8 mouse cellular contexts compared by ENCODE assay signal in the genomic region with DNA sequence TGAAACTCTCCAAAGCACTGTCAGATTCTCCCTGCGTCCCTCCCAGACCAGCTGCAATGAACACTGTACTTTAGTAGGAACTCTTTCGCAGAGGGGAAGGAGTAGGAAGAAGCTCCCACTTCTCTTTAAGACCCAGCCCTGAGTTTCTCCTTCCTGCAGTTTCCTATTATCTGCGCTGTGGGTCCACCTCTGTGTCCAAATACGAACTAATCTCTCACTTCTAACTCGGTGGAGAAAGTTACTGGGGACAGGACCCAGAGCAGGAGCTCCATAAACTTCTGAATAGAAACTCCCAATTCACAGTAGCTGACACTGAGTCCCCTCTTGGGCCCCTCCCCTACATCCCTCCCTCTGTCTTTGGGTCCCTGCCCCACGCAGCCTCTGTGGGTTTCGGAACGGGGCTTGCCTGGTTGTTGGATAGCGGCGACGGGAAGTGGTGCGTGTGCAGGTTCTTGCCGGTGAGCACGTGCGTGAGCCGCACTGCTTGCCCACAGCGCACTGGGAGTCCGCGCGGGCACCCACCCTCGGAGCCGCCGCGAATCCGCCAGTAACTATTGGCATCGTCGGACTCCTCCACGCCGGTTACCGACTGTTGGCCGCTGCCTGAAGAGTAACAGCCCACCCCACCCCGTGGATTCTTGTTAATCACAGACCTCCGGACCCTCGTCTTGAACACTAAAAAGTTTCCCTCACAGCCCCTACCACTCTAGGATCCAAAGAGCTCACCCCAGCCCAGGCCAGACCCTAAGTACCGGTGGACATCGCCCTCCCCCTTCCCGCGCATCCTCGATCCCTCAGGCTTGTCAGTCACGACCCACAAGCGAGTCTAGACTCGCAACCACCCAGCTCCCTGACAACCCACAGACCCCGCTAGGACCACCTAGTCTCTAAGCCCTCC. TPM values are rescaled to one million over a fixed set of nuclear protein-coding genes. Genes with fewer than 3 reads are reported as not detected.
A peak's percentile ranks its signal among the peaks of the same experiment; 100 is the strongest.
DNase-seq lines count a peak whose midpoint lies in the region; ATAC-seq and TF ChIP-seq lines count a peak whose summit lies in the region.

No protein-coding gene starts in this region.

- peak overlapping the region; percentile 80 for H3K9ac ChIP-seq in forebrain, embryonic 11.5 days (ENCODE audit: low read length)
- peak overlapping the region; percentile 68 for H3K9ac ChIP-seq in kidney, postnatal 0 days (ENCODE audit: low read depth, low read length)
- peak overlapping the region; percentile 79 for H3K9ac ChIP-seq in midbrain, embryonic 11.5 days (ENCODE audit: low read length)

- ATAC-seq in forebrain, embryonic 11.5 days (replicated peaks; ENCODE audit: low FRiP score) = peak; percentile 4; the same call in 1 of the 2 replicates
- ATAC-seq in kidney, postnatal 0 days (replicated peaks; ENCODE audit: low FRiP score, low read depth) = no peak
- peak; percentile 89 for ATAC-seq in midbrain, embryonic 11.5 days (ENCODE audit: low FRiP score)

- peak; percentile 26 to 39 for DNase-seq in left cerebral cortex, adult 2 months (ENCODE audit: extremely low spot score in 1 of 2, low spot score in 2 of 2)
- no peak for DNase-seq in left cerebral cortex, postnatal 14 days (ENCODE audit: low spot score in 2 of 2)
- peak; percentile 46 for DNase-seq in T-cell, adult 2 months (ENCODE audit: low spot score)
- DNase-seq in forebrain, embryonic 11.5 days (ENCODE audit: low spot score) = peak; percentile 68
- DNase-seq in kidney, postnatal 0 days (ENCODE audit: low spot score) = no peak
- DNase-seq in midbrain, embryonic 11.5 days (ENCODE audit: low spot score, missing footprints) = peak; percentile 90
- DNase-seq in thymus, postnatal 10 days (ENCODE audit: low spot score in 2 of 2) = peak; percentile 30 to 31
- DNase-seq in frontal cortex, postnatal 14 days (ENCODE audit: low spot score in 2 of 2) = no peak

- 4% methylated on average over 43 of the region's 43 CpGs for WGBS in forebrain, embryonic 11.5 days
- 4% methylated on average over 43 of the region's 43 CpGs for WGBS in kidney, postnatal 0 days
- WGBS in midbrain, embryonic 11.5 days = 3% methylated on average over 43 of the region's 43 CpGs

- peaks cover 4% of the 10 kb centered on the region for H3K4me1 ChIP-seq in forebrain, embryonic 11.5 days (replicated peaks; ENCODE audit: control insufficient read depth, insufficient read depth, low read length)
- H3K4me1 ChIP-seq in kidney, postnatal 0 days (replicated peaks; ENCODE audit: insufficient read depth, low read length) = 0 out of 2 replicates have a peak, but pooled peaks cover 8% of the 10 kb centered on the region
- H3K4me1 ChIP-seq in midbrain, embryonic 11.5 days (ENCODE audit: control insufficient read depth, insufficient read depth, low read length) = peaks cover 9% of the 10 kb centered on the region

- TF ChIP-seq CTCF in left cerebral cortex, adult 2 months (IDR thresholded peaks at IDR 0.05) = no peak
- TF ChIP-seq CTCF in kidney, postnatal 0 days (IDR thresholded peaks at IDR 0.05; ENCODE audit: low read depth) = no peak

- H3K36me3 ChIP-seq in forebrain, embryonic 11.5 days (ENCODE audit: control insufficient read depth, insufficient read depth, low read length) = no peaks in the 10 kb centered on the region
- H3K36me3 ChIP-seq in kidney, postnatal 0 days (ENCODE audit: insufficient read depth, low read length) = no peaks in the 10 kb centered on the region
- no peaks in the 10 kb centered on the region; the same call in 1 of the 2 replicates for H3K36me3 ChIP-seq in midbrain, embryonic 11.5 days (ENCODE audit: control insufficient read depth, insufficient read depth, low read length)

- H3K9me3 ChIP-seq in forebrain, embryonic 11.5 days (ENCODE audit: control insufficient read depth, low read length) = no peaks in the 10 kb centered on the region
- no peaks in the 10 kb centered on the region for H3K9me3 ChIP-seq in kidney, postnatal 0 days (replicated peaks; ENCODE audit: low read length)
- no peaks in the 10 kb centered on the region for H3K9me3 ChIP-seq in midbrain, embryonic 11.5 days (ENCODE audit: control insufficient read depth, low read length)

- H3K4me2 ChIP-seq in forebrain, embryonic 11.5 days (ENCODE audit: low read depth, low read length, severe bottlenecking) = peak overlapping the region; percentile 97
- H3K4me2 ChIP-seq in kidney, postnatal 0 days (ENCODE audit: low read length) = peak overlapping the region; percentile 98
- peak overlapping the region; percentile 85 for H3K4me2 ChIP-seq in midbrain, embryonic 11.5 days

- H3K27ac ChIP-seq in left cerebral cortex, adult 2 months = peak overlapping the region; percentile 84
- H3K27ac ChIP-seq in forebrain, embryonic 11.5 days (ENCODE audit: low read depth, low read length) = peak overlapping the region; percentile 81; the same call in 1 of the 2 replicates
- no peak overlapping the region for H3K27ac ChIP-seq in kidney, postnatal 0 days
- H3K27ac ChIP-seq in midbrain, embryonic 11.5 days (ENCODE audit: low read depth, low read length) = peak overlapping the region; percentile 78

- intact Hi-C loops in left cerebral cortex, adult 2 months (cut with DNase I) = loop anchor here (5.0 kb wide), 1 partner anchor 76 kb away; the partner anchor contains the start of gene Rimbp3
- intact Hi-C loops in left cerebral cortex, postnatal 14 days (cut with DNase I) = loop anchor here (5.0 kb wide), 1 partner anchor 146 kb away; the partner anchor contains the start of gene Tmem191c

- peak overlapping the region; percentile 98 for H3K4me3 ChIP-seq in left cerebral cortex, adult 2 months
- peak overlapping the region; percentile 73 for H3K4me3 ChIP-seq in forebrain, embryonic 11.5 days (ENCODE audit: low read depth, low read length)
- peak overlapping the region; percentile 67 for H3K4me3 ChIP-seq in kidney, postnatal 0 days (replicated peaks; ENCODE audit: low read depth, low read length)
- H3K4me3 ChIP-seq in midbrain, embryonic 11.5 days (ENCODE audit: low read depth, low read length) = peak overlapping the region; percentile 72

- H3K27me3 ChIP-seq in forebrain, embryonic 11.5 days (ENCODE audit: control insufficient read depth, insufficient read depth, low read length) = no peaks in the 10 kb centered on the region
- no peaks in the 10 kb centered on the region for H3K27me3 ChIP-seq in kidney, postnatal 0 days (ENCODE audit: insufficient read depth, low read length)
- no peaks in the 10 kb centered on the region for H3K27me3 ChIP-seq in midbrain, embryonic 11.5 days (ENCODE audit: control insufficient read depth, insufficient read depth, low read length)

RNA-seq across cellular contexts. Expression of gene Sdf2l1, which starts 0.7 kb away (rescaled TPM):
- 10 to 100 TPM; 20.2 to 25.2 TPM for total RNA-seq in left cerebral cortex, adult 2 months (2021)
- 10 to 100 TPM; 16.8 to 23.1 TPM for total RNA-seq in left cerebral cortex, postnatal 14 days (2021)
- polyA plus RNA-seq in forebrain, embryonic 11.5 days (2014; fragmentation: Nextera tagmentation; extraction: Ambion mirVana) = 64.9 and 68.4 TPM in 2 replicates
- polyA plus RNA-seq in kidney, postnatal 0 days (2015; fragmentation: Nextera tagmentation; extraction: Ambion mirVana) = 46.1 and 47.0 TPM in 2 replicates
- 59.7 and 62.9 TPM in 2 replicates for polyA plus RNA-seq in midbrain, embryonic 11.5 days (2014; fragmentation: Nextera tagmentation; extraction: Ambion mirVana)

RNA-seq across cellular contexts. Expression of gene 2610318N02Rik, which starts 6.5 kb away (rescaled TPM):
- 1 to 10 TPM; 1.1 to 2.5 TPM for total RNA-seq in left cerebral cortex, adult 2 months (2021)
- total RNA-seq in left cerebral cortex, postnatal 14 days (2021) = 1 to 10 TPM; 2.3 to 3.0 TPM
- 104 and 111 TPM in 2 replicates for polyA plus RNA-seq in forebrain, embryonic 11.5 days (2014; fragmentation: Nextera tagmentation; extraction: Ambion mirVana)
- 16.9 and 17.5 TPM in 2 replicates for polyA plus RNA-seq in kidney, postnatal 0 days (2015; fragmentation: Nextera tagmentation; extraction: Ambion mirVana)
- polyA plus RNA-seq in midbrain, embryonic 11.5 days (2014; fragmentation: Nextera tagmentation; extraction: Ambion mirVana) = 94.9 and 108 TPM in 2 replicates

RNA-seq across cellular contexts. Expression of gene Ydjc, which starts 13.0 kb away (rescaled TPM):
- total RNA-seq in left cerebral cortex, adult 2 months (2021) = 10 to 100 TPM; 24.0 to 25.4 TPM
- total RNA-seq in left cerebral cortex, postnatal 14 days (2021) = 10 to 100 TPM; 37.4 to 38.2 TPM
- polyA plus RNA-seq in forebrain, embryonic 11.5 days (2014; fragmentation: Nextera tagmentation; extraction: Ambion mirVana) = 5.7 and 6.0 TPM in 2 replicates
- polyA plus RNA-seq in kidney, postnatal 0 days (2015; fragmentation: Nextera tagmentation; extraction: Ambion mirVana) = 9.0 and 9.1 TPM in 2 replicates
- polyA plus RNA-seq in midbrain, embryonic 11.5 days (2014; fragmentation: Nextera tagmentation; extraction: Ambion mirVana) = 6.8 and 9.2 TPM in 2 replicates

RNA-seq across cellular contexts. Expression of gene Ccdc116, which starts 15.6 kb away (rescaled TPM):
- total RNA-seq in left cerebral cortex, adult 2 months (2021) = 1 to 10 TPM; 1.3 to 2.1 TPM
- total RNA-seq in left cerebral cortex, postnatal 14 days (2021) = 1 to 10 TPM; 4.6 to 5.4 TPM
- polyA plus RNA-seq in forebrain, embryonic 11.5 days (2014; fragmentation: Nextera tagmentation; extraction: Ambion mirVana) = 0.61 and 0.97 TPM in 2 replicates
- 0.26 and 0.34 TPM in 2 replicates for polyA plus RNA-seq in kidney, postnatal 0 days (2015; fragmentation: Nextera tagmentation; extraction: Ambion mirVana)
- 0.40 and 0.41 TPM in 2 replicates for polyA plus RNA-seq in midbrain, embryonic 11.5 days (2014; fragmentation: Nextera tagmentation; extraction: Ambion mirVana)

RNA-seq across cellular contexts. Expression of gene Ppil2, which starts 20.4 kb away (rescaled TPM):
- total RNA-seq in left cerebral cortex, adult 2 months (2021) = 10 to 100 TPM; 85.3 to 89.8 TPM
- 10 to 100 TPM; 84.7 to 85.2 TPM for total RNA-seq in left cerebral cortex, postnatal 14 days (2021)
- polyA plus RNA-seq in forebrain, embryonic 11.5 days (2014; fragmentation: Nextera tagmentation; extraction: Ambion mirVana) = 153 and 156 TPM in 2 replicates
- 101 and 111 TPM in 2 replicates for polyA plus RNA-seq in kidney, postnatal 0 days (2015; fragmentation: Nextera tagmentation; extraction: Ambion mirVana)
- polyA plus RNA-seq in midbrain, embryonic 11.5 days (2014; fragmentation: Nextera tagmentation; extraction: Ambion mirVana) = 142 and 147 TPM in 2 replicates

Comparison
In these comparisons a context has a peak if more than half of its experiments do, and no peak if none do; other contexts are left out.
1. DNase-seq: peak in left cerebral cortex, adult 2 months (2 of 2), T-cell, adult 2 months (single experiment), forebrain, embryonic 11.5 days (single experiment), midbrain, embryonic 11.5 days (single experiment) and thymus, postnatal 10 days (2 of 2); none in left cerebral cortex, postnatal 14 days (0 of 2), kidney, postnatal 0 days (single experiment) and frontal cortex, postnatal 14 days (0 of 2).
2. Peak in every context shown above with its lines, with median percentiles within 50 percentile points of each other: H3K4me3 ChIP-seq, H3K4me2 ChIP-seq and H3K9ac ChIP-seq.